Mouse (Mus musculus) kidney, postnatal 0 days (tissue): Measurements from ENCODE around the gene Gcdh. TPM values are rescaled to one million over a fixed set of nuclear protein-coding genes. Genes with fewer than 3 reads are reported as not detected.
"Not testable (repeated sequence)": the region's sequence is repeated elsewhere in the genome, so short reads cannot be mapped to it uniquely, and the experiment has no call there.

Experiments used
- ATAC-seq: fragments of 200-750 bp; cut with Nextera tagmentation; replicated peaks from 2 replicates; pipeline ENCODE4 v1.8.0; 2017; ENCODE audit warnings: low read depth, moderate number of reproducible peaks, moderate TSS enrichment, moderate library complexity; ENCODE audit not compliant: low FRiP score
- DNase-seq: peaks from one replicate; pipeline ENCODE4 v3.0.0-alpha.2; 2016; ENCODE audit warnings: low spot score
- H3K27ac ChIP-seq: fragments of 300-500 bp; sonication (generic); 2 replicates; pipeline ENCODE4 v1.5.1; 2014; ENCODE audit warnings: mild to moderate bottlenecking
- H3K27me3 ChIP-seq: fragments of 300-500 bp; sonication (generic); 2 replicates; pipeline ENCODE4 v1.6.1; 2014; ENCODE audit warnings: low read length, mixed read lengths; ENCODE audit not compliant: insufficient read depth
- H3K36me3 ChIP-seq: fragments of 300-500 bp; sonication (generic); 2 replicates; pipeline ENCODE4 v1.6.1; 2014; ENCODE audit warnings: low read length, mixed read lengths; ENCODE audit not compliant: insufficient read depth
- H3K4me1 ChIP-seq: fragments of 300-500 bp; sonication (generic); replicated peaks from 2 replicates; pipeline ENCODE4 v1.6.1; 2014; ENCODE audit warnings: antibody characterized with exemption, low read length, mixed read lengths; ENCODE audit not compliant: insufficient read depth
- H3K4me2 ChIP-seq: fragments of 300-500 bp; sonication (generic); 2 replicates; pipeline ENCODE4 v1.6.1; 2014; ENCODE audit warnings: mild to moderate bottlenecking, low read length, moderate library complexity, mixed read lengths
- H3K4me3 ChIP-seq: fragments of 300-500 bp; sonication (generic); replicated peaks from 2 replicates; pipeline ENCODE4 v1.5.1; 2014; ENCODE audit warnings: low read depth, low read length
- H3K9ac ChIP-seq: fragments of 300-500 bp; sonication (generic); 2 replicates; pipeline ENCODE4 v1.6.1; 2014; ENCODE audit warnings: low read depth, low read length
- H3K9me3 ChIP-seq: fragments of 300-500 bp; sonication (generic); replicated peaks from 2 replicates; pipeline ENCODE4 v1.6.1; 2016; ENCODE audit warnings: low read length, inconsistent platforms, mixed read lengths
- CTCF ChIP-seq: IDR thresholded peaks from 2 replicates; pipeline ENCODE4 v1.5.1; 2016; ENCODE audit warnings: antibody characterized with exemption, low read depth, mild to moderate bottlenecking, moderate library complexity
- WGBS: fragments of 180-500 bp; shearing (Covaris S2); extraction: QIAGEN DNeasy Blood & Tissue Kit; methylation state at CpG from one replicate; pipeline ENCODE4 v1.1.7; 2014; 5-methylcytosine and 5-hydroxymethylcytosine counted together
- polyA plus RNA-seq: library from polyadenylated mRNA; unstranded; fragments of >200 nt; fragmentation: Nextera tagmentation; extraction: Ambion mirVana; gene quantifications from 2 replicates; pipeline ENCODE4 v1.2.1, GENCODE M21; 2015

Gene Gcdh
- polyA plus RNA-seq, 1 experiment from 2014 or later: 59.2 TPM

GRCm38 (mm10) chr8:84907979-84908378, 14.3 kb upstream of the Gcdh start:
- TF ChIP-seq CTCF: peak; percentile 27; the same call in 1 of the 2 replicates
- not testable (repeated sequence) for ATAC-seq

GRCm38 (mm10) chr8:84907493-84907892, 13.8 kb upstream of the Gcdh start:
- Histone ChIP-seq H3K27me3 (peaks cover 9% of the 10 kb centered on the region), H3K4me1 (peaks cover 10% of the 10 kb centered on the region; the same call in 1 of the 2 replicates), H3K9me3 (no peaks in the 10 kb centered on the region), H3K27ac (no peak overlapping the region), H3K9ac (no peak overlapping the region), H3K36me3 (no peaks in the 10 kb centered on the region), H3K4me2 (no peak overlapping the region), H3K4me3 (no peak overlapping the region)
- WGBS: 45% methylated on average over 8 of the region's 8 CpGs
- no peak for TF ChIP-seq CTCF
- DNase-seq (no peak), ATAC-seq (no peak)

More at GRCm38 (mm10) chr8:84907979-84908378, 14.3 kb upstream of the Gcdh start:
- H3K27me3 ChIP-seq, DNase-seq, H3K27ac ChIP-seq, H3K9me3 ChIP-seq, H3K36me3 ChIP-seq: not testable (repeated sequence)
- Histone ChIP-seq H3K9ac (peak overlapping the region; percentile 58; the same call in 1 of the 2 replicates), H3K4me1 (peaks cover 15% of the 10 kb centered on the region; the same call in 1 of the 2 replicates), H3K4me3 (peak overlapping the region; percentile 47), H3K4me2 (peak overlapping the region; percentile 90)
- WGBS: 27% methylated on average over 7 of the region's 7 CpGs

- Histone ChIP-seq H3K27ac (no peak overlapping the region), H3K4me1 (peaks cover 6% of the 10 kb centered on the region; the same call in 1 of the 2 replicates), H3K27me3 (peaks cover 4% of the 10 kb centered on the region), H3K9me3 (no peaks in the 10 kb centered on the region), H3K4me3 (no peak overlapping the region), H3K36me3 (no peaks in the 10 kb centered on the region), H3K4me2 (no peak overlapping the region), H3K9ac (no peak overlapping the region)
- WGBS: 80% methylated on average over 9 of the region's 9 CpGs
- DNase-seq: no peak
- no peak for ATAC-seq
- no peak for TF ChIP-seq CTCF
These were observed 13.3 kb upstream of the Gcdh start for GRCm38 (mm10) chr8:84907037-84907436.

GRCm38 (mm10) chr8:84904351-84904750, 10.6 kb upstream of the Gcdh start:
- Histone ChIP-seq H3K27ac (no peak overlapping the region), H3K36me3 (no peaks in the 10 kb centered on the region), H3K4me2 (no peak overlapping the region), H3K4me3 (no peak overlapping the region), H3K9me3 (no peaks in the 10 kb centered on the region), H3K27me3 (no peaks in the 10 kb centered on the region), H3K4me1 (peaks cover 6% of the 10 kb centered on the region; the same call in 1 of the 2 replicates), H3K9ac (no peak overlapping the region)
- ATAC-seq (no peak), DNase-seq (no peak)
- TF ChIP-seq CTCF: no peak
- WGBS: 88% methylated on average over 7 of the region's 7 CpGs

GRCm38 (mm10) chr8:84902920-84903661, 9.4 kb upstream of the Gcdh start:
- TF ChIP-seq CTCF: peak; percentile 88
- Histone ChIP-seq H3K4me2 (peak overlapping the region; percentile 100), H3K36me3 (no peaks in the 10 kb centered on the region), H3K9ac (peak overlapping the region; percentile 78), H3K4me3 (peak overlapping the region; percentile 59), H3K4me1 (no peaks in the 10 kb centered on the region; the same call in 1 of the 2 replicates), H3K27me3 (no peaks in the 10 kb centered on the region), H3K27ac (peak overlapping the region; percentile 58), H3K9me3 (no peaks in the 10 kb centered on the region)
- ATAC-seq (peak; percentile 90), DNase-seq (peak; percentile 93)
- under 1% methylated on average over 68 of the region's 68 CpGs for WGBS

GRCm38 (mm10) chr8:84902367-84902919, 8.7 kb upstream of the Gcdh start:
- TF ChIP-seq CTCF: no peak
- H3K27ac ChIP-seq: peak overlapping the region; percentile 58
- no peaks in the 10 kb centered on the region for H3K27me3 ChIP-seq
- no peaks in the 10 kb centered on the region for H3K36me3 ChIP-seq
- peak overlapping the region; percentile 78 for H3K9ac ChIP-seq
- 4% methylated on average over 24 of the region's 24 CpGs for WGBS
- H3K4me1 ChIP-seq: no peaks in the 10 kb centered on the region; the same call in 1 of the 2 replicates
- peak overlapping the region; percentile 100 for H3K4me2 ChIP-seq
- H3K9me3 ChIP-seq: no peaks in the 10 kb centered on the region
- H3K4me3 ChIP-seq: peak overlapping the region; percentile 59
- ATAC-seq (no peak), DNase-seq (peak; percentile 2)
